Mouse (Mus musculus): ENCODE data around the gene Naa40. TPM values are rescaled to one million over a fixed set of nuclear protein-coding genes. Genes with fewer than 3 reads are reported as not detected.

Naa40 gene
- polyA plus RNA-seq, 1 experiment, result 15.8 TPM

DNA sequence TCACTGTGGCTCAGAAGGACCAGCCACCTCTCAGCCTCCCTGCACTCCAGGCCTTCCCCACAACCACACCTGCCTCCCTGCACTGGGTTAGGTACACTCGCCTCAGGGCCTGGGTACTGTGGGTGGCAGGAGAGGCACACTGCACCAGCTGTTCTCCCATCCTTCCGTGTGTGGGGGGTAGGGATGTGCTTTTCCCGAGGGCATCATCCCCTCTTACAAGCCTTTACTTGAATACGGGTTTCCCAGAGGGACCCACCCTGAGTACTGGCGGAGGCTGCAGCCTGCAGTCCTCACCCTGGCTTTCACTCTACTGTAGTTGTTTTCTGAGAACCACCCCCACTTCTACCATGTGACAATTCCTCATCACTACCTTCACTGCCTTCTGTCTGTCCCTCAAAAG lies 53.8 kb downstream of the Naa40 start:
- H3K36me3 ChIP-seq (replicated peaks; ENCODE audit: low read length), result no peaks in the 10 kb centered on the region
- peak overlapping the region; percentile 46 for H3K4me3 ChIP-seq (replicated peaks)
- peaks cover 76% of the 10 kb centered on the region for H3K27me3 ChIP-seq (replicated peaks)
- peaks cover 36% of the 10 kb centered on the region for H3K4me1 ChIP-seq
- no peaks in the 10 kb centered on the region for H3K9me3 ChIP-seq
- TF ChIP-seq GATA1 (IDR thresholded peaks at IDR 0.05; ENCODE audit: borderline replicate concordance, low read length), result no peak
- no peak for TF ChIP-seq FLI1 (IDR thresholded peaks at IDR 0.05; ENCODE audit: low read length)

DNA sequence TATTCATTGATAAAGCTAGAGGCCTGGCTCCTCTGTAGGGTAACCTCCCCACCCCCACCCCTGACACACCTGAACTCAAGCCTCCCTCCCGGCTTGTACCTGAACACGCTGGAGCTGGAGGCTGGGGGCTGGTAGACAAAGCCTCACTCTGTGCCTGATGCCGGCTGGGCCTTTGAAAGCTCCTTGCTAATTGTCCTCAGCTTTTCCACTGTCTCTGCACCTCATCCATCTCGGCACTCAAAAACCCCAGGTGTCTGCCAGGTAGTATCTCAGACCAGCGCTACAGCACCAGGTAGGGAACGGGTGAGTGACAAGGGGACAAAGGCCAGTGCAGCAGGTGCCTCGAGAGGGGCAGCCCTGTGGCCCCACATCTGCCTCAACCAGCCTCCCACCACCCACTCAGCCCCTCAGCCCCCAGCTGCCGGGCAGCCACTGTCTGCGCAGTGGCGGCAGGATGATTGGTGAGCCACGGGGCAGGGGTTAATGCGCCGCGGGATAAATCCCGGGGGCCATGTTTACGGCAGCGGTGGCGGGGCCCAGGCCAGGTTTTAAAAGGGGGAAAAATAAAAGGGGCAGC lies 55.2 kb downstream of the Naa40 start:
- Histone ChIP-seq H3K4me1 (peaks cover 31% of the 10 kb centered on the region), H3K9me3 (no peaks in the 10 kb centered on the region), H3K27me3 (replicated peaks) (peaks cover 79% of the 10 kb centered on the region), H3K36me3 (replicated peaks; ENCODE audit: low read length) (no peaks in the 10 kb centered on the region), H3K4me3 (replicated peaks) (no peak overlapping the region)
- TF ChIP-seq GATA1 (IDR thresholded peaks at IDR 0.05; ENCODE audit: borderline replicate concordance, low read length) (no peak), FLI1 (IDR thresholded peaks at IDR 0.05; ENCODE audit: low read length) (no peak)

DNA sequence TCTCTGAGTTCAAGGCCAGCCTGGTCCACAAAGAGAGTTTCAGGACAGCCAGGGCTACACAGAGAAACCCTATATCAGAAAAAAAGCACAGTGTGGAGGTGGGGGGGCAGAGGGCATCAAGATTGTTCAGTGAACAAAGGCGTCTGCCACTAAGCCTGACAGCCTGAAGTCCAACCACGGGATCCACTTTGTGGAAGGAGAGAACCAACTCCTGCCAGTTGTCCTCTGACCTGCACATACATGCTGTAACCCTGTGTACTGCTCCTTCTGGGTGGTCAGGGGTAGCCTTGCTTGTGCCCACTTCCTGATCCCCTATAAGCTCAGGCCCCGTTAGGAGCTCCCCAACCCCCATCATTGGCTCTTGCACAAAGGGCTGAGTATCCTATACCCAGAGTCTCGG lies 55.9 kb downstream of the Naa40 start:
- peaks cover 26% of the 10 kb centered on the region for H3K4me1 ChIP-seq
- no peak overlapping the region for H3K4me3 ChIP-seq (replicated peaks)
- TF ChIP-seq FLI1 (IDR thresholded peaks at IDR 0.05; ENCODE audit: low read length) (no peak), GATA1 (IDR thresholded peaks at IDR 0.05; ENCODE audit: borderline replicate concordance, low read length) (no peak)
- peaks cover 86% of the 10 kb centered on the region for H3K27me3 ChIP-seq (replicated peaks)
- no peaks in the 10 kb centered on the region for H3K36me3 ChIP-seq (replicated peaks; ENCODE audit: low read length)
- no peaks in the 10 kb centered on the region for H3K9me3 ChIP-seq

DNA sequence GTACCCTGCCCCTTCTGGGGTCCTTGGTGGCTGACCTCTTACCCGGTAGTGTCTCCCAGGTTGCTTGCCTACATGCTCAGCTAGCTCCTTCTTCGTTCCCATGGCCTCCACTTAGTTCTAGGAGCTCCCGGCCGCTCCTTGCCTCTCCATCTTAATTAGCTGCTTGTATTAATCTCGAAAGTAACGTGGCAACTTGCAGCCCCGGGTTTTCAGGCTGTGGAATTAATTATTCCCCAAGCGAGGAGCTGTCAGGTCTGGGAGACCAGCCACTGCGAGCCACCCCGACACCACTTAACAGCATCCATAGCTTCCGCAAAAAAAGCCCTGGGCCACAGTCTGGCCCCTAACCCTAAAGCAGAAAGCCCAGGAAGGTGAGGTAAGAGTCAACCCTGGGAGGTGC lies 57.6 kb downstream of the Naa40 start:
- H3K27me3 ChIP-seq (replicated peaks), result peaks cover 90% of the 10 kb centered on the region

DNA sequence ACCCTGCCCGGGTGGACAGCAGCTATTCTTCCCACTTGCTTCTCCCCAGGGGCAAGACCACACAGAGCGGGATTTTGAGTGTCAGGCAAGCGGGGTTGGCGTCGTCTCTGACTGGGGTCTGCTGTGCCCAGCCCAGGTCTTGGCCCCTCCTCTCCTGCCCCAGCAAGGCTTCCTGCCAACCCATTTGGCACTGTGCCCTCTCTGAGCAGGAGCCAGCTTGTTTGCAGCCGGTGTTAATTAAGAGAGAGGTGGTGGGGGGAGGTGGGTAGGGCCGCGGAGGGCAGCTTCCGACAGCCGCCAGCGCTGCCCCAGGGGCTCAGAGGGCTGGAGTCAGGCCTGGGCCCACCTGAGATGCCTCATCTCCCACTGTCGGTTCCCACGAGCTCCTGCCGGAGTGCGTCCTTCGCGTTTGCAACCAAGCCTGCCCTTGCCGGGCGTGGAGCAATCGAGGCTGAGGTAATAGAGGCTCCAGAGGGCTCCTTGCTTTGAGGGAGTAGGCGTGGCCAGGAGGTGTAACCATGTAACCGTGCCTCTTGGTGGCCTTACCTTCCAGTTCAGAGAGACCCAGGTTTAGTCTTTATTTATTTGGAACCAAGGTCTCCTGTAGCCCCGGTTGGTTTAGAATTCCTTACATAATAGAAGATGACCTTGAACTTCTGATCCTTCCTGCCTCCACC lies 58.6 kb downstream of the Naa40 start:
- peaks cover 26% of the 10 kb centered on the region for H3K4me1 ChIP-seq
- no peaks in the 10 kb centered on the region for H3K36me3 ChIP-seq (replicated peaks; ENCODE audit: low read length)
- H3K4me3 ChIP-seq (replicated peaks), result no peak overlapping the region
- no peaks in the 10 kb centered on the region for H3K9me3 ChIP-seq
- TF ChIP-seq GATA1 (IDR thresholded peaks at IDR 0.05; ENCODE audit: borderline replicate concordance, low read length), result no peak
- TF ChIP-seq FLI1 (IDR thresholded peaks at IDR 0.05; ENCODE audit: low read length), result no peak
- peaks cover 91% of the 10 kb centered on the region for H3K27me3 ChIP-seq (replicated peaks)

More for the DNA sequence above, 57.6 kb downstream of the Naa40 start:
- Histone ChIP-seq H3K4me3 (replicated peaks) (no peak overlapping the region), H3K4me1 (peaks cover 31% of the 10 kb centered on the region), H3K9me3 (no peaks in the 10 kb centered on the region), H3K36me3 (replicated peaks; ENCODE audit: low read length) (no peaks in the 10 kb centered on the region)
- TF ChIP-seq GATA1 (IDR thresholded peaks at IDR 0.05; ENCODE audit: borderline replicate concordance, low read length), result no peak
- no peak for TF ChIP-seq FLI1 (IDR thresholded peaks at IDR 0.05; ENCODE audit: low read length)

DNA sequence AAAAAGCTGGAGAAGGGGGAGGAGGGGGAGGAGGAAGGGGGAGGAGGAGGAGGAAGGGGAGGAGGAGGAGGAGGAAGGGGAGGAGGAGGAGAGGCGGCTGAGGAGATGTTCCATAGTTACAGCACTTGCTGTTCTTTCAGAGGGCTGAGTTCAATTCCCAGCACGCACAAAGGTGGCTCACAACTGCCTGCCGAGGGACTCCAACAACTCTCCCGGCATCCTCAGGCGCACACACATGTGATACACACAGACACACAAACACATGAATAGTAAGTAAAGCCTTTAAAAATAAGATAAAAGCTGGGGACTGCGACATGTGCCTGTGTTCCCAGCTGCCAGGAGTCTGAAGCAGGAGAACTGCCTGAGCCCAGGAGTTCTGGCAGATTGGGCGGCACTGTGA lies 59.5 kb downstream of the Naa40 start:
- Histone ChIP-seq H3K4me1 (peaks cover 20% of the 10 kb centered on the region), H3K36me3 (replicated peaks; ENCODE audit: low read length) (no peaks in the 10 kb centered on the region), H3K4me3 (replicated peaks) (no peak overlapping the region), H3K9me3 (no peaks in the 10 kb centered on the region), H3K27me3 (replicated peaks) (peaks cover 91% of the 10 kb centered on the region)
- TF ChIP-seq GATA1 (IDR thresholded peaks at IDR 0.05; ENCODE audit: borderline replicate concordance, low read length), result no peak
- no peak for TF ChIP-seq FLI1 (IDR thresholded peaks at IDR 0.05; ENCODE audit: low read length)

DNA sequence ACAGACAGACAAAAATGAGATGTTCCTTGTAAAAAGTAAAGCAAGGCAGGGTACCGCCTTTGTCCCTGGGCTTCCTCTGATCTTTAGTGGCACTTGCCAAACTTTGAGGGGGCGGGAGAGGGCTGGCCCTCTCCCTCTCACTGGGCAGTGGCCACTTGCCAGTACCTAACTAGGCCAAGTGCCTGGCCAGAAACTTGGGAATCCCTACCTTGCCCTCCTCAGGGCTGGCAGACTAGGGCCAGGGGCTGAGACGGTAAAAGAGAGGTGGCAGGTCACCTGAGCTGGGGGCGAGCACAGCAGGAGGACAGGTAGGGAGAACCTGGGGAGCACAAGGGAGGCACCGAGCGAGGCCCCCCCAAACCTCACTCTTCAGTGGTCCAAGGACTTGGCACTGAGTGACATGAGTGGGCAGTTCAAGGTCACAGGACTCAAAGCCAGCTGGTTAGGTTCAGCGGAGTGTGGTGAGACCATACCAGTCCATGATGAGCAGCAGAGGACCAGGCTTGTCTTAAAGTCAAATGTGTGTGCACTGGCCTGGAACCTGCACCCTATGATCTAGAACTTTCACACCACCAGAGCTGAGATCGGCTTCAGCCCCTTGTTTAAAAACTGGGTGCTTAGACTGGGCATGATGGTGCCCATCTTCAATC lies 60.1 kb downstream of the Naa40 start:
- peaks cover 91% of the 10 kb centered on the region for H3K27me3 ChIP-seq (replicated peaks)
- no peaks in the 10 kb centered on the region for H3K9me3 ChIP-seq
- H3K4me3 ChIP-seq (replicated peaks), result no peak overlapping the region
- no peaks in the 10 kb centered on the region for H3K36me3 ChIP-seq (replicated peaks; ENCODE audit: low read length)
- TF ChIP-seq FLI1 (IDR thresholded peaks at IDR 0.05; ENCODE audit: low read length) (no peak), GATA1 (IDR thresholded peaks at IDR 0.05; ENCODE audit: borderline replicate concordance, low read length) (no peak)
- H3K4me1 ChIP-seq, result peaks cover 17% of the 10 kb centered on the region

DNA sequence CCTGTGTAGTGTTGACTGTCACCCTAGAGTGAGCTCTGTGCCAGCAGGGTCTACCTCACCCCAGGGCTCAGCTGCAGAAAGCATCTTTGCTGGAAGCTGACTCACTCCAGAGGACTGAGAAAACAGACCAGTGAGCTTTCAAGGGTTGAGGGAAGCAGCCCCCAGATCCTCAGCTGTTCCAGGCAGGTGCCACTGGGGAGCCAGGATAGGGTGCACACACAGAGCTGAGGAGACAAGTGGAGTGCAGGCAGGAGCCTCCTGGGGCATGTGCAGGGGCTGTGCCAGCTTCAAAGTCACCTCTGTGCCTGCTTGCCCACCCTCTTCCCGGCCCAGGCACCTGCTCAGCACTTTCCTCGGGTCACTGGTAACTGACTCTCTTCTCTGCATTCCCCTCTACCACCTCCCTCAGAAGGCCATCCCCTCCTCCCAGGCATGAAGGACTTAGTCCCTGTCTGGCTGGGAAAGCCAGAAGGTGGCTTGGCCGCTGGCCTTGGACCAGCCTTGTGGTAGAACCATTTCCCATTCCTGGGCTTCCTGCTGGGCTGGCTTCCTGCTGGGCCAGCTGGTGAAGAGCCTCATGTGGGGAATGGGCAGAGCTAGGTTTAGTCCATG lies 62.0 kb downstream of the Naa40 start:
- H3K4me3 ChIP-seq (replicated peaks), result no peak overlapping the region
- TF ChIP-seq GATA1 (IDR thresholded peaks at IDR 0.05; ENCODE audit: borderline replicate concordance, low read length), result no peak
- no peak for TF ChIP-seq FLI1 (IDR thresholded peaks at IDR 0.05; ENCODE audit: low read length)
- peaks cover 94% of the 10 kb centered on the region for H3K27me3 ChIP-seq (replicated peaks)

DNA sequence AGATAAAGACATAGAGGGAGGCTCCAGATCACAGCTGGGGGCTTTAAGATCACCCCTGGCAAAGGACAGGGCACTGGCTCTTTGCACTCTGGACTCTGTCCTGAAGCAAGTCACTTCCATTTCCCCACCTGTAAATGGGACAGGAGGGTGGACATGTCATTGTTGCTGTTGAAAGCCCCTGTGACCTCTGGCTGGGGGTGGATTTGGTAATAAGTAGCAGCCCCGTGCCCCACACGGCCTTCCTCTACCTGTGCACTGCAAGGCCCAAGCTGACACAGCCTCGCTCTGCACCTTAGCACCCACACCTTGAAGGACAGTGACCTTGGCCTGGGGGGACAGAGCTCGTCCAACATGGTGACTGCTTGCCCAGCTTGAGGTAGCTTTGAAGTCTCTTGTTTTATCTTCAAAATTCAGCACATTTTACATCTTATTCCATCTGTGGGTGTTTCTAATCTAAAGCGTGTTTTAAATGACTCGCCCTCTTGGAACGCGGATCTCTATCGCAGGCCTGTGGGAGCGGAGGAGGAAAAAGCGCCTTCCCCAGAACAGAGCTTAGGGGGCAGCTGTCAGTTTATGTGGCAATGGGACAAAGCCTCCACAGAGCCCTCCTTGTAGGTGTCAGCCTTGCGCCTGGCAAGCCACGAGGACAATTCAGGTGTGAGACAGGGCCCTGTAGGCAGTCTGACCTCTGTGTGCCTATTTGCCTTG lies 63.0 kb downstream of the Naa40 start:
- Histone ChIP-seq H3K27me3 (replicated peaks) (peaks cover 95% of the 10 kb centered on the region), H3K9me3 (no peaks in the 10 kb centered on the region; the same call in 1 of the 2 replicates), H3K36me3 (replicated peaks; ENCODE audit: low read length) (no peaks in the 10 kb centered on the region), H3K4me3 (replicated peaks) (peak overlapping the region; percentile 28), H3K4me1 (peaks cover 17% of the 10 kb centered on the region)
- TF ChIP-seq FLI1 (IDR thresholded peaks at IDR 0.05; ENCODE audit: low read length) (no peak), GATA1 (IDR thresholded peaks at IDR 0.05; ENCODE audit: borderline replicate concordance, low read length) (no peak)

More for the DNA sequence above, 62.0 kb downstream of the Naa40 start:
- H3K9me3 ChIP-seq, result no peaks in the 10 kb centered on the region; the same call in 1 of the 2 replicates
- H3K36me3 ChIP-seq (replicated peaks; ENCODE audit: low read length), result no peaks in the 10 kb centered on the region
- peaks cover 17% of the 10 kb centered on the region for H3K4me1 ChIP-seq
